Mouse (Mus musculus): Measurements from ENCODE around the gene Hhex. TPM values are rescaled to one million over a fixed set of nuclear protein-coding genes. Genes with fewer than 3 reads are reported as not detected.

Gene Hhex
- 1.9 and 2.1 TPM in 2 replicates for total RNA-seq (2012; rRNA removed)

DNA sequence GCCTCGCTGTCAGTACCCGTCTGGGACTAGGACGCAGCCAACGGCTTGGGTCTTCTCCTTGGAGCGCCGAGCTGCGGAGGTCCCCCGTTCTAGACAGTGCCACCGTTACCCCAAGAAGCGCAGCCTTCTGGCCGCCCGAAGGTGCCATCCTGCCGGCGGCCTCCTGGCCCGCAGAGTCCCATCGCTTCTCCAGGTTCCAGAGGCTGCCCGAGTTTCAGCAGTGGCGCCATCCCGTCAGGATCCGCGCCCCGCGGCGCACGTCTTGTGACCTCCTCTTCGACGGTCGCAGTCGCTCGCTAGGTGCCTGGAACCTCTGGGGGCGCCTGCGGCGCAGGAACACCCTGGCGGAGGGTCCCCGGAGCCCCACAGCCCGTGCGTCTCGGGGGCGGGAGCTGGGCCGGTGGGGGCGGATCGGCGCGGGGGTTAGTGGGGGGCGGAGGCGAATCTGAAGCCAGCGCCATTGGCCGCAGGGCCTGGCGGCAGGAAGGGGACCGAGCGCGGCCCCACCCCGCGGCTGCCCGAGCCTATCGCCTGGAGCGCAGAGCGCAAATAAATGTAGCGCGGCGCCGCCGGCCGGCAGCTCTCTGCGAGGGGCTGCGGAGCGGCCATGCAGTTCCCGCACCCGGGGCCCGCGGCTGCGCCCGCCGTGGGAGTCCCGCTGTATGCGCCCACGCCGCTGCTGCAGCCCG is at the start of gene Hhex:
Gene Hhex (plus strand): TSS at position 548 of the 689 bp plus-strand sequence.
- peaks cover 6 to 11% of the 10 kb centered on the region in 2 experiments; a peak in 2 of 4 replicates for H3K4me1 ChIP-seq (ENCODE audit: control insufficient read depth in 2 of 2, insufficient read depth in 2 of 2, low read length in 2 of 2, poor library complexity in 1 of 2)
- peak within 1 kb of the TSS; percentile 83 to 93 for H3K4me3 ChIP-seq (ENCODE audit: insufficient read depth in 1 of 2, low read depth in 1 of 2, low read length in 2 of 2, poor library complexity in 1 of 2, severe bottlenecking in 1 of 2)
- H3K27ac ChIP-seq (ENCODE audit: insufficient read depth, low read depth, low read length, poor library complexity, severe bottlenecking): no peak within 1 kb of the TSS
- in situ Hi-C loops (cut with MboI; ENCODE audit: low sequenced_read_pairs in 2 of 2, unreplicated experiment in 2 of 2): no loop called here
- H3K9me3 ChIP-seq (ENCODE audit: control insufficient read depth, insufficient read depth, low read depth, low read length): no peaks in the 10 kb centered on the region
- peak within 1 kb of the TSS; percentile 86 for H3K9ac ChIP-seq (ENCODE audit: insufficient read depth, low read depth, low read length, poor library complexity, severe bottlenecking)
- DNase-seq (ENCODE audit: low read depth, low spot score): peak; percentile 59
- H3K36me3 ChIP-seq (ENCODE audit: control insufficient read depth, insufficient read depth, low read length, poor library complexity, severe bottlenecking): no peaks in the 10 kb centered on the region
- TF ChIP-seq CHD2 (IDR thresholded peaks at IDR 0.05; ENCODE audit: low read depth, low read length) (no peak), ZC3H11A (IDR thresholded peaks at IDR 0.05; ENCODE audit: borderline replicate concordance, low read depth, low read length) (no peak)

DNA sequence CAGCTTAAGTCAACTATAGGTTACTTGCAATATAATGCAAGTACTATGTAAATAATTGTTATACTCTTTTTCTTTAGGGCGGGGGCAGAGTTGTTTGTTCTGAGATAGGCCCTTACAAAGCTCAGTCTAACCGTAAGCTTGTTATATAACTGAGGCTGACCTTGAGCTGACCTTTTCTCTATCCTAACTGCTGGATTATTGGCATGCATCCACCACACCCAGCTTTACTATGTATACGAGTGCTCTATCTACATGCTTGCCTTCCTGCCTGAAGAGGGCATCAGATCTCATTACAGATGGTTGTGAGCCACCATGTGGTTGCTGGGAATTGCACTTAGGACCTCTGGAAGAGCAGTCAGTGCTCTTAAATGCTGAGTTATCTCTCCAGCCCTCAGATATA is 48.5 kb upstream of the Hhex start:
- Histone ChIP-seq H3K4me3 (ENCODE audit: insufficient read depth in 1 of 2, low read depth in 1 of 2, low read length in 2 of 2, poor library complexity in 1 of 2, severe bottlenecking in 1 of 2) (no peak overlapping the region), H3K9ac (ENCODE audit: insufficient read depth, low read depth, low read length, poor library complexity, severe bottlenecking) (no peak overlapping the region), H3K9me3 (ENCODE audit: control insufficient read depth, insufficient read depth, low read depth, low read length) (no peaks in the 10 kb centered on the region), H3K36me3 (ENCODE audit: control insufficient read depth, insufficient read depth, low read length, poor library complexity, severe bottlenecking) (peaks cover 14% of the 10 kb centered on the region), H3K27ac (ENCODE audit: insufficient read depth, low read depth, low read length, poor library complexity, severe bottlenecking) (no peak overlapping the region), H3K4me1 (ENCODE audit: control insufficient read depth in 2 of 2, insufficient read depth in 2 of 2, low read length in 2 of 2, poor library complexity in 1 of 2) (peaks cover 3 to 4% of the 10 kb centered on the region in 2 experiments; a peak in 2 of 4 replicates)
- in situ Hi-C loops (cut with MboI; ENCODE audit: low sequenced_read_pairs in 2 of 2, unreplicated experiment in 2 of 2): no loop called here
- no peak for DNase-seq (ENCODE audit: low read depth, low spot score)
- TF ChIP-seq MAFK (IDR thresholded peaks at IDR 0.05; ENCODE audit: insufficient read depth, low read depth, low read length) (no peak), HCFC1 (IDR thresholded peaks at IDR 0.05; ENCODE audit: borderline replicate concordance, insufficient read depth, low read length) (no peak), CHD2 (IDR thresholded peaks at IDR 0.05; ENCODE audit: low read depth, low read length) (no peak), ZC3H11A (IDR thresholded peaks at IDR 0.05; ENCODE audit: borderline replicate concordance, low read depth, low read length) (no peak), ZNF384 (IDR thresholded peaks at IDR 0.05; ENCODE audit: low read depth, low read length) (no peak)

DNA sequence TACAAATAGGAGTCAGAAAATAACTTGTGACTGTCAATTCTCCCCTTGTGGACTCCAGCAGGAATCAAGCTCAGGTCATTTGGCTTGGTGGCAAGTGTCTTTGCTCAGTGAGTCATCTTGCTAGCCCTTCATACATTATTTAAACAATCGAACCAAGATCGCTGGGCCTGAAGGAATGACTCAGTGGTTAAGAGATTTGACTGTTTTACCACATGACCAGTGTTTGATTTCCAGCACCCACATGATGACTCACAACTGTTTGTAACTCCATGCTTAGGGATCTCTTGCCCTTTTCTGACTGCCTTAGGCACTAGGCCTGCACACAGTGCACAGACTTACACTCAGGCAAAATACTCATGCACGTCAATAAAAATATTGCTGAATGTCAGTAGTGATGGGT is 42.7 kb upstream of the Hhex start:
- peaks cover 31% of the 10 kb centered on the region for H3K36me3 ChIP-seq (ENCODE audit: control insufficient read depth, insufficient read depth, low read length, poor library complexity, severe bottlenecking)
- TF ChIP-seq CHD2 (IDR thresholded peaks at IDR 0.05; ENCODE audit: low read depth, low read length) (no peak), ZC3H11A (IDR thresholded peaks at IDR 0.05; ENCODE audit: borderline replicate concordance, low read depth, low read length) (no peak), MAFK (IDR thresholded peaks at IDR 0.05; ENCODE audit: insufficient read depth, low read depth, low read length) (no peak), HCFC1 (IDR thresholded peaks at IDR 0.05; ENCODE audit: borderline replicate concordance, insufficient read depth, low read length) (no peak), ZNF384 (IDR thresholded peaks at IDR 0.05; ENCODE audit: low read depth, low read length) (no peak)
- H3K27ac ChIP-seq (ENCODE audit: insufficient read depth, low read depth, low read length, poor library complexity, severe bottlenecking): no peak overlapping the region
- H3K4me1 ChIP-seq (ENCODE audit: control insufficient read depth in 2 of 2, insufficient read depth in 2 of 2, low read length in 2 of 2, poor library complexity in 1 of 2): no peaks in the 10 kb centered on the region
- H3K4me3 ChIP-seq (ENCODE audit: insufficient read depth in 1 of 2, low read depth in 1 of 2, low read length in 2 of 2, poor library complexity in 1 of 2, severe bottlenecking in 1 of 2): no peak overlapping the region
- no peaks in the 10 kb centered on the region for H3K9me3 ChIP-seq (ENCODE audit: control insufficient read depth, insufficient read depth, low read depth, low read length)
- no peak overlapping the region for H3K9ac ChIP-seq (ENCODE audit: insufficient read depth, low read depth, low read length, poor library complexity, severe bottlenecking)
- DNase-seq (ENCODE audit: low read depth, low spot score): no peak
- in situ Hi-C loops (cut with MboI; ENCODE audit: low sequenced_read_pairs in 2 of 2, unreplicated experiment in 2 of 2): no loop called here

DNA sequence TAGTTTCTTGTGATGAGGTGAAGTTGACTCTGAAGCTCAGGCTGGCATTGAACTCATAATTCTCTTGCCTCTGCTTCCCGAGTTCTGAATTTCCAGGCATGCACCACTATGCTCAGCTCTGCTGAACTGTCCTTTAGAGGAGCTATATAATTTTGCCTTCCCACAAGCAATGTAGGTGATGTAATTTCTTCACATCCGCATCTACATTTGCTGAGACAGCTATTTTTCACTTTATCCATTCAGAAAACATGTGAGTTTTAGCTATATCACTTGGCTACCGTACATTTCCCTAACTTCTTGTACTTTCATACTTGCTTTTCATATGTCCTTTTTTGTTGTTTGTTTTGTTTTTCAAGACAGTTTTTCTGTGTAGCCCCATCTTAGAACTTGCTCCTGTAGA is 38.3 kb upstream of the Hhex start:
- no peak for TF ChIP-seq HCFC1 (IDR thresholded peaks at IDR 0.05; ENCODE audit: borderline replicate concordance, insufficient read depth, low read length)
- 0 out of 2 replicates have a peak, but pooled peaks have one; percentile 60 for TF ChIP-seq MAFK (IDR thresholded peaks at IDR 0.05; ENCODE audit: insufficient read depth, low read depth, low read length)
- no peak overlapping the region for H3K9ac ChIP-seq (ENCODE audit: insufficient read depth, low read depth, low read length, poor library complexity, severe bottlenecking)
- in situ Hi-C loops (cut with MboI; ENCODE audit: low sequenced_read_pairs in 2 of 2, unreplicated experiment in 2 of 2): no loop called here
- peaks cover 2 to 8% of the 10 kb centered on the region in 2 experiments; a peak in 1 of 4 replicates for H3K4me1 ChIP-seq (ENCODE audit: control insufficient read depth in 2 of 2, insufficient read depth in 2 of 2, low read length in 2 of 2, poor library complexity in 1 of 2)
- peaks cover 30% of the 10 kb centered on the region for H3K36me3 ChIP-seq (ENCODE audit: control insufficient read depth, insufficient read depth, low read length, poor library complexity, severe bottlenecking)
- no peaks in the 10 kb centered on the region for H3K9me3 ChIP-seq (ENCODE audit: control insufficient read depth, insufficient read depth, low read depth, low read length)
- DNase-seq (ENCODE audit: low read depth, low spot score): no peak
- no peak overlapping the region for H3K4me3 ChIP-seq (ENCODE audit: insufficient read depth in 1 of 2, low read depth in 1 of 2, low read length in 2 of 2, poor library complexity in 1 of 2, severe bottlenecking in 1 of 2)
- no peak overlapping the region for H3K27ac ChIP-seq (ENCODE audit: insufficient read depth, low read depth, low read length, poor library complexity, severe bottlenecking)

DNA sequence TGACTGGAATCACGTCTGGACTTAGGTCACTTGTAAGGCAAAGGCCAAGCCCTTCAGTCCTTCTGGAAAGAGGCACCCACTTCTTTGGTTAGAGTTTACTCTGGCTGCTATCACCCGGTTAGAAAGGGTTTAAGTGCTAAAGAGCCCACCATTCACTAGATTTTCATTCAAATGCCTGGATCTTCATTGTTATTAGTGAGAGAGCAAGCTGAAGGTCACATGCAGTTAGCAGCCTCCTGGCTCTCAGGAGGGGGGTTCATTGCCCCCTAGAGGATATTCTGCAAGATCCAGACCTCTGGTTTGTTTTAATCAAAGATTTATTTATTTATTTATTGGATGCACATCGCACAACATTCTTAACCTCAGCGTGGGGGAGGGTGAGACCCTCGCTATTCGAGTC is 33.7 kb upstream of the Hhex start:
- Histone ChIP-seq H3K9ac (ENCODE audit: insufficient read depth, low read depth, low read length, poor library complexity, severe bottlenecking) (no peak overlapping the region), H3K9me3 (ENCODE audit: control insufficient read depth, insufficient read depth, low read depth, low read length) (no peaks in the 10 kb centered on the region), H3K4me1 (ENCODE audit: control insufficient read depth in 2 of 2, insufficient read depth in 2 of 2, low read length in 2 of 2, poor library complexity in 1 of 2) (peaks cover 4 to 12% of the 10 kb centered on the region in 2 experiments), H3K36me3 (ENCODE audit: control insufficient read depth, insufficient read depth, low read length, poor library complexity, severe bottlenecking) (peaks cover 24% of the 10 kb centered on the region), H3K4me3 (ENCODE audit: insufficient read depth in 1 of 2, low read depth in 1 of 2, low read length in 2 of 2, poor library complexity in 1 of 2, severe bottlenecking in 1 of 2) (no peak overlapping the region), H3K27ac (ENCODE audit: insufficient read depth, low read depth, low read length, poor library complexity, severe bottlenecking) (no peak overlapping the region; the same call in 1 of the 2 replicates)
- in situ Hi-C loops (cut with MboI; ENCODE audit: low sequenced_read_pairs in 2 of 2, unreplicated experiment in 2 of 2): no loop called here
- TF ChIP-seq ZNF384 (IDR thresholded peaks at IDR 0.05; ENCODE audit: low read depth, low read length) (no peak), HCFC1 (IDR thresholded peaks at IDR 0.05; ENCODE audit: borderline replicate concordance, insufficient read depth, low read length) (no peak), CHD2 (IDR thresholded peaks at IDR 0.05; ENCODE audit: low read depth, low read length) (0 out of 2 replicates have a peak, but pooled peaks have one; percentile 13)
- peak; percentile 46 for DNase-seq (ENCODE audit: low read depth, low spot score)

All from ES-E14 (cell line).